Mouse (Mus musculus): ENCODE results near the gene AU021092.

The AU021092 gene

DNA sequence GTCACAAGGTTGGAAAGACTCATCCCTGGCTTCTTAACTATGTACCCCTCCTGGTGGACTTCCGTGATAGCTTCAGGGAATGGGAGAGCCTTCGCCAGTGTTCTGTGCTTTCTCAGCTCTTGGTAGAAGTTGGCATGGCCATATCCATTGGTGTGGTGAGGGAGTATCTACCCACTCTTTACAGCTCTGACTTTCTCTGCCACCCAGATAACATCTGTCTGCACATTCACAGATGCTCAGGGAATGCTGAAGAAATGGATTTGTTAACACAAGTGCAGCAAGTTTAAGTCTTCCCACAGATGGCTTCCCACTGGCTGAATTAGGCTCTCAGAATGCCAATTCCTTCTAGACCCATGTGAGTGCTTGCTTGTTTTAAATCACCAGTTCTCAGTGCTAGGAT lies 8.0 kb downstream of the AU021092 start:
- in situ Hi-C loops (cut with MboI, MseI) = no loop called here

DNA sequence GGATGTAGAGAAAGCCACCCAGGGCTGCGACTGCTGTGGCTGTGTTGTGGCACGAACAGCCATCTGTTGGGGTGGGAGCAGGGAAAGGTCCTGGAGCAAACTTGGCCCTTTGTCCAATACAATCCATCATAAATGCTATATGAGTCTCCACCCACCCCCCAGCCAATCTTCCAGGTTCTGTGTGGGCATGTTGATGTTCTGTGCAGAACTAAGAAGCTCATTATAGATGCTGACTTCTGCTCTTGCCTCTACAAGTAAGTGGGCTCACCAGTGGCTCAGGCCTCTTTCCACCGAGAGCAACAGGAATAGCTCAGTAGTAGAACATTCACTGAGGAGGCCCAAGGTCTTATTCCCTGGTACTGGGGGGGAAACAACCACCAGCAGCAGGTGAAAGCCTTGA lies 9.9 kb downstream of the AU021092 start:
- in situ Hi-C loops (cut with MboI, MseI) = no loop called here

DNA sequence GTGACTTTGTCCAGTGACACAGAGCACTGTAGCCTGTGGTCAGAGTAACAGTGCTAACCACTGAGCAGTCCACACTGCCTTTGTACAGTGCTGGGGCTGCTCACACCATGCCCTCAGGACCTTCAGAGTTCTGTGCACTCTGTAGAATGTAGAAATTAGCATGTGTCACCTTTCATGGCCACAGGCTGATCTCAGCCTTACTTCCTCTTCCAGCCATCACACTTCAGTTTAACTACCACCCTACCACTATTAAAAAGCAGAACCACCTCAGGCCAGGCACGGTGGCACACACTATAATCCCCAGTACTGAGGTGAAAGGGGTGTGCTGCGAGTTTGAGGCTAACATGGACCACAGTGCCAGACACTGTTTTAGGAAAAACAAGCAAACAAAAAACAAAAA lies 11.7 kb downstream of the AU021092 start:
- in situ Hi-C loops (cut with MboI, MseI) = no loop called here

DNA sequence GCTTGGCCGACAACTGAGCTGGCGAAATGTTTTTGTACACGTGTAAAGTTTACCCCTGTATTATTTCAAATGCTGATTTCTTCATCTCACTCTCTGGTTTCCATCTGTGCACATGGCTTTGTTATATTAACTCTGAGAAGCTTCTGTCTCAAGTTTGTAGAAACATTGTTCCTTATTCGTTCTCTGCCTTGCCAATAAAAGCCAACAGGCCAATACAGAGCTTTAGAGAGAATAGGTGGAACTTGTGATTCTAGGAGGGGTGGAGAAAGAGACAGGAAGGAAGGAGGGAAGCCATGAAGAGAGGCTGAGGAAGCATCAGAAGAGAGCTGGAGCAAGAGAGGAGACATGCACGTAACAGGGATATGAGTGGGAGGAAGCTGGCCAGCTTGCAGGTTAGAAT lies 16.0 kb downstream of the AU021092 start:
- in situ Hi-C loops (cut with MboI, MseI) = no loop called here

DNA sequence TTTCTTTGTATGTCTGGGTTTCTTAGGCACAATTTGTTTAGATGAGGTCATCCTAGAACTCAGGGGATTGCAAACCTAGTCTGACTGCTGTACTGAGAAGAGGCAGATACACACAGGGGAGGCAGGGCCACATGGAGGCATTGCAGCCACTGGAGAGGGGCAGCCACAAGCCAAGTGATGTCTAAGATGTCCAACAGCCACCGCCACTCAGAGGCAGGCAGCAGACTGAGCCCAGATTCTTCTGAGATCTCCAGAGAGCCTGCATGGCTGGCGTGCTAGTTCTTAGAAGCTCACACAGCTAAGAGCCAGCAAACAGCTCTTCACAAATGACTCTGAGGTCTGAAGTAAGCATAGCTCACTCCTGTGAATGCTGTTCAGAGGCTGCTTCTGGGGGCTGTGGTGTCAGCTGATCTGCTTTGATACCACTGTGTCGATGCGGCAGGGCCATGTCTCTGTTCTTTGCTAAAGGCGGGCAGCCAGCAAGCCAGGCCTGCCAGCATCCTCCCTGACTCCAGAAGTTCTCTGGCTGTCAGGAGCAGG lies 16.6 kb downstream of the AU021092 start:
- in situ Hi-C loops (cut with MboI, MseI) = no loop called here

DNA sequence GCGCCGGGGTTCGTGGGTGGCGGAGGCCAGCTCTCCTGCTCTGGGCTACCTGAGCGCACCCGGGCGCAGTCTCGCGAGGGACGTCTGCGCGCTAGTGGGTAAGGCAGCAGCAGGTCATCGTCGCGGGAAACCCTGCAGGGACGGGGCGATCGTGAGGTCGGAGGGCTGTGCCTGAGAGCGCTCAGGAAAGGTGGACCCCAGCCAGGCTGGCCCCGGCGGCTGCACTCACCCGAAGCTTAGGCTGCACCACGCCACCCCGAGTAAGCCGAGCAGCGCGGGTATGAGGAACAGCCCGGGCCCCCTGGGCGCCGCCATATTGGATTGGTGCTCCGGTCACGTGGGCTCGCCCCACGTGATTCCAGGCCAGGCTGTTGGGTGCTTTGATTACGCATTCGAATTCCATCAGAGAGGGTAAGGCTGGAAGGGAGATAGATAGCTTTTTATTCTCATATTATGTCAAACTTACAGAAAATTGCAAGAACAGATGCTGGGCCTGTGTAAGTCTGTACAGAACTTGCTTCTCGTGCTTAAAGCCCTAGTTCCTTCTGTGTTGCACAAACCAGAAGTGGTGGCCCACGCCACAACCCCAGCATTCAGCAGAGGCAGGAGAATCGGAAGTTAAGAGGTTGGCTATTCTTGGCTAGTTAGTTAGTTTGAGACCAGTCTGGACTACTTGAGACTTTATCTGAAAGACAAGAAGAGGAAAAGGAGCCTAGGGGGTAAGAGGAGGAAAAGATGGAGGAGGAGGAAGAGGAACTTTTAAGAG lies 18.2 kb downstream of the AU021092 start, which contains the start of gene Nagpa:
Gene Nagpa, minus strand, starts transcription at position 345 of the 766 bp plus-strand sequence.
- in situ Hi-C loops (cut with MboI, MseI) = loop anchor here (5.0 kb wide), 1 partner anchor 33 kb away; no protein-coding TSS in a partner anchor

DNA sequence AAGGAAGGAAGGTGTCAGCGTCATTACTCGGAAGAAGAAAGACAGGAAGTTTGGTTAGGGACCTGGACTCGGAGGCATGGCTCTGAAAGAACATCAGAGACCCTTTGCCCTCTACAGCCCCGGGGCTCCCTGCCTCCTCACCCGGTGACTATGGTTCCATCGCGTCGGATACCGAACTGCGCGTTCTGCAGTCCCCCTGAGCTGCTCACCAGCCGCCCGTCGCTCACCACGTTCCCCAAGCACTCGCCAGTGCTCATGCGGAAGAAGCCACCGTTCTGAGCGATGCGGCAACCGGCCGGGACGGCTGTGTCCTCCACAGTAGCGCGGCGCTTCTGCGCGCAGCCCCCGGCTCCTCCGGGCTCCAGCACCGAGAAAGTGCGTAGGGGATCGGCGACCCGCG lies 18.9 kb downstream of the AU021092 start:
- in situ Hi-C loops (cut with MboI, MseI) = loop anchor here (5.0 kb wide), 1 partner anchor 34 kb away; no protein-coding TSS in a partner anchor

DNA sequence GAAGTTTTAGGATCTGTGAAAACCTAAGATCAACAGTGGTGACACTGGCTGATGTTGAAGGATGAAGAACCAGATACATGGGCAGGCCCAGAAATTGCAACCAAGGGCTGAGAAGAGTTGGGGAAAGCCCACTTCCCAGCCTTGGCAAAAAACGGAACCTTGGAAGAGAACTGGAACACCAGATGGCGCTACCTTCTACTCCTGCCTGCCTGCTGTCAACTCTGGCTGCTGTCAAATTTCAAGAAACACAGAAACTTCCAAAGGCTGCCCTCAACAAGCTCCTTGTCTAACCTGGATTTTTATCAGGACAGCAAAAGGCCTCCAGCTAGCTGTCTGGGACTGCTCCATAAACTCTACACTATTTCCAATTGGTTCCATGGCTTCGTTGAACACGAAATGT lies 19.4 kb downstream of the AU021092 start:
- in situ Hi-C loops (cut with MboI, MseI) = loop anchor here (5.0 kb wide), 1 partner anchor 35 kb away; no protein-coding TSS in a partner anchor

DNA sequence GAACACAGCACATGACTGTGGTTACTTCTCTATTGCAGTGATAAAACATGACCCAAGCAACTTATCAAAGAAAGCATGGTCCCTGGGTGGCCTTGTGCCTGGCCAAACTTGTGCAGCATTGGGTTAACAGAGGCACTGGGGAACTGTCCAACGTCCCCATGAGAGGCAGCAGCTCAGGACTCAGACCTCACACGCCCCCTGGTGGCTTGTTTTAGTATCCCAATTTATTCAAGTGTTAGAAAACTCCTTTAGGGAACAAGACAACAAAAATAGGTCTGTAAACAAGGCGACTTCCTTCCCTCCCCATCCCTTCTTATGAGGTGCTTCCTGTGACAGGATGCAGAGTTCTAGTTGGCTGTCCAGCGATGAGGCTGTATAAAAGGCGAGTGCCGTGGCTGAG lies 27.0 kb downstream of the AU021092 start:
- in situ Hi-C loops (cut with MboI, MseI) = no loop called here

DNA sequence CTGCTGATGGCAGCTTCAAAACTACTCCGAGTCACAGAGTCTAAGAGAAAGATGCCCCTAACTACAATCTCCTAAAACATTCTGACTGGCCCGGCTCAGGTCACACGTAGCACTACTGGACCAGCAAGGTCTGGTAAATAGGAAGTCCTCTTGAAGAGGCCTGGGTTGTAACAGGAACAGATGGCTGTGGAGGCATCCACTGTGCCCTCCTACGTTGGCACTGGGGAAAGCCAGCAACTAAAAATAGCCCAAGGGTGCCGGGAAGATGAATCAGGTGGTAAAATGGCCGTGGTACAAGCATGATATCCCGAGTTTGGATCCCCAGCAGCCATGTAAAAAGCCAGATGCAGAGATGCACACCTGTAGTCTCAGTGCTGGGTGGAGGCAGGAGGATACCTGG lies 35.9 kb downstream of the AU021092 start:
- in situ Hi-C loops (cut with MboI, MseI) = no loop called here

DNA sequence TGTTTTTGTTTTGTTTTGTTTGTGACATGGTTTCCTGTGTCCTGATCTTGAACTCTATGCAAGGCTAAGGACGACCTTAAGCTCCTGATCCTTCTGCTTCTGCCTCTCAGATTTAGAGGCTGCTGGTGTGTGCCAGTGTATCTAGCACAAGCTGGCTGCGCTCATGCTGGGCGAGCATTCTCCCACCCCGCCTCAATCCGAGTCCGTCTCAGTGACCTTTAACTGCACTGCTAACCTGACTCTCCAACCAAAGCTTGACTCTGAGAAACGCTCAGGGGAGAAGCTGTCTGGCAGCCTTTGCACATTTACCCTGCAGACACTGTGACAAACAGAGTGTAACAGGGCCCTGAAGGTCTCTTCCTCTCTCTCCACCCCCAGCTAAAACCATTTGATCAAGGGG lies 36.4 kb downstream of the AU021092 start:
- in situ Hi-C loops (cut with MboI, MseI) = no loop called here

DNA sequence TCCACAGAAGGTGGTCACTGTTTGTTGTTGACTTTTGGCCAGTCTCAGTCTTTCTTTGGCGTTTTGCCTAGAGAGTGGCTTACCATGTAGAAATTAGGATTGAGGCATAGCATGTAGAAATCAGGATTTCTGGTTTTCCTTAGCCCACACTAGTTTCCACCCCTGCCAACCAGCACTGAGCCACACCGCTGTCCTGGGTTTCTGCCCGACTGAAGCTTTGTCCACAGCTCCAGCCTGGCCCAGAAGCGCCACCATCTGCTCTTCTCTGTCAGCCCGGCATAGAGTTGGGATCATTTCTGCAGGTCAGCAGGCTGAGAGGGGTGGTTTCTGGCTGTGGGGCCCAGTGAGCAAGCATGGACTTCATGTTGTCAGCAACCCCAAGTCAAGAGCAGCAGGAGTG lies 37.1 kb downstream of the AU021092 start:
- in situ Hi-C loops (cut with MboI, MseI) = no loop called here

DNA sequence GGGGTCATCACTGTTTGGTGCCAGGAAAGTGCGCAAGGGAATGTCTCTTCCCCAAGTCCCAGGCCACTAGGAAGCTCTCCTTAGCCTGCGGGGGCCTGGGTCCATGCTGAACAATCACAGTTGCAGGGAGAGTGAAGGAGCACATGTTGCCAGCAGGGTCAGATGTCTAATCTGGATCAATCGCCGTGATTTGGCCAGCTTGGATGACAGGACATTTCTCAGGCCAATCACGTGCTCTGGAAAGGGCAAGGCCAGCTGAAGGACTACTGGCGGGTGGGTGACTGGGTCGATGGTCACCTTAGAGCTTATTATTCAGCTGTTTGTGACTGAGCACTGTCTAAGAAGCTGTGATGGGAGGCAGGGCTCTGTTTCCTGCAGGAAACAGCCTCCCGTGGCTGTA lies 38.0 kb downstream of the AU021092 start:
- in situ Hi-C loops (cut with MboI, MseI) = no loop called here

DNA sequence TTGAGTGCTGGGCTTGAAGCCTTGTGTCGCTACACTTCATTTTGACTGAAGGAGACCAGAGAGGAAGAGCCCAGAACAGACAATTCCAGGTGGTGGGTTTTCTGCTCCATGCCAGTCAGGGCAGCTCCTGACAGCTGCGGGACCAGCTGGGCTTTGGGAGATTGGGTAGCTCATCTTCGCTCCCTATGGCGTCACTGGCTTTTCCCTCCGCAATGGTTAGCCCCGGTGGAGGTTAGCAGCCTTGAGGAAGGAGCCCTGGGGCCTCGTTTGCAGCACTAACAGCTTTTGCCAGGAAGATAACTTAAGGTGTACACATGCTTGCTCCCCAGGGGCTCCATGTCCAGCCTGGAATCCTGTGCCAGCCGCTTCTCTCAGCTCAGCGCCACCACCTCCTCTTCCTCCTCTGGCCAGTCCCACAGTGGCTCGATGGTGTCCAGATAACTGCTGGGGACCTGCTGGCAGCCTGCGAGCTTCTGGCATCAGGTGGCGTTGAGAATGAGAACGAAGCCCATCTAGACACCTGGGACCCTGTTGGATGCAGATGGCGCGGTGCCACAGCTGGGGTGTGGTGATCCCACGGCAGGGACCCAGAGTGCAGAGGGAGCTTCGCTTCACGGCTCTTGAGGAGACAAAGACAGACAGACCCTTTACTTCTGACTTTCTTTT lies 38.7 kb downstream of the AU021092 start:
- in situ Hi-C loops (cut with MboI, MseI) = no loop called here

DNA sequence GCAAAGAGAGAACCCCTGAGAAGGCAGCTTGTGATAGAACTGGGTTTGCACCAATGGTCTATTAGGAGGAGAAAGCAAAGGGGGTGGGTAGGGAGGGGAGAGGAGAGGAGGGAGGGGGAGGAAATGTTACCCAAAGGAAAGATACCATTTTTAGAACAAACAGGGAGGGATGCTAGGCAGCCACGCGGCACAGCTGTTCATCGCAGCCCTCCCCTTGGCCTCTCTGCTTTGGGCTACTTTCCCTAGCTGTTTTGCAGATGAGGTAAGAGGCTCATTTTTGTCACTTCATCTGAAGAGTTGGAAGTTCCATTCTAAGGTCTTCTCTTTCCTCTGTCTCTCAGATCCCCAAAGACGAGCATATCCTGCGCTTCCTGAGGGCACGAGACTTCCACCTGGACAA lies 49.5 kb downstream of the AU021092 start:
- in situ Hi-C loops (cut with MboI, MseI) = no loop called here

DNA sequence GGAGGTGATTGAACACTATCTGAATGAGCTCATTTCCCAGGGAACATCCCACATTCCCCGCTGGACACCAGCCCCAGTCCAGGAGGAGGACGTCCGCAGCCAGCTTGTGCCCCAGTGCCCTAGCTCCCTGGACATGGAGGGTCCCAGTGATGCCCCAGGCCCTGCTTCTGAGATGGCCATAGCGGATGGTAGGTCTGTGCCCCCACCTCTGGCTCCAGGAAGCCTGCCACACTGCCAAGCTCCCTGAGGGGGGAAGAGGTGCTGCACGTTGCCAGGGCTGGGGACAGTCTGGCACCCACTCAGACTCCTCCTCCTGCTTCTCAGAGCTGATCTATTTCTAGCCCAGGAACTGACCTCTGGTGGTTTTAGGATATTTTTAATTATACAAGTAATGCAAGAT lies 53.3 kb downstream of the AU021092 start:
- in situ Hi-C loops (cut with MboI, MseI) = no loop called here

DNA sequence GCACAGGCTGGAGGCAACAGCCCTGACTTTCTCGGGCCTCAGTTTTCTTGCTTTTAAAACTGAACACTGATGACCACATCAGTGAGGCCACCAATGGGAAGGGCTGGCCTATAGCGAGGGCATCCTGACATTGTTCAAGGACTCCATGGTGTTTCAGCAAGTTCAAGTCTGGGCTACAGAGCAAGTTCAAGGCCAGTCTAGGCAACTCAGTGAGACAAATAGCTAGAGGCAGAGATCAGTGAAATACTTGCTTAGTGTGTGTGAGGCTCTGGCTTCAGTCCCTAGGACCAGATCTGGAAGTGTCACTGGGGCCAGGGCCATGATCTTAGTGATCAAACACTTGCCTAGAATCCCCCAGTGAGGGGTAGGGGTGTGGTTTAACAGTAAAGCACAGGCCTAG lies 54.1 kb downstream of the AU021092 start:
- in situ Hi-C loops (cut with MboI, MseI) = no loop called here

DNA sequence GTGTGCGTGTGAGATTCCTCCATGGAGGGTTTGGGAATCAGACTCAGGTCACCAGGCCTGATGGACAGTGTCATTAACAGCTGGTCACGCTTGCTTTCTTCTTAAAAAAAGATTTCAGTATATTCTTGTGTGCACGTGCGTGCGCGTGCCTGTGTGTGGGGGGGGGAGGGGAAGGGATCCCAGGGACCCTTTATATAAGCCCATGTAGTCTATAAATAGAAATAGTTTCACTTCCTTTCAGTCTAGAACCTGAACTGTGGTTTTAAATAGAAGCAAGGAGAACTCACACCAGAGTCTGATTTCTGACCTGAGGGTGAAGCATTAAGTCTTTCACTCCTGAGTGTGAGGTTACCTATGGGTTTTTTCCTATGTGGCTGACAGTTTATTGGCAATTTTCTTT lies 57.8 kb downstream of the AU021092 start:
- in situ Hi-C loops (cut with MboI, MseI) = no loop called here

All from T-helper 2 cell (primary cell).